Mouse (Mus musculus) intestine, embryonic 15.5 days (tissue): ENCODE data around the gene Fanci. TPM values are rescaled to one million over a fixed set of nuclear protein-coding genes. Genes with fewer than 3 reads are reported as not detected.

Experiments used
- ATAC-seq: fragments of 200-750 bp; cut with Nextera tagmentation; 2 replicates; pipeline ENCODE4 v1.8.0; 2017; ENCODE audit warnings: moderate TSS enrichment, moderate library complexity
- H3K27ac ChIP-seq: fragments of 300-500 bp; sonication (generic); 2 replicates; pipeline ENCODE4 v1.5.1; 2015; ENCODE audit warnings: mild to moderate bottlenecking, inconsistent platforms
- H3K27me3 ChIP-seq: fragments of 300-500 bp; sonication (generic); replicated peaks from 2 replicates; pipeline ENCODE4 v1.6.1; 2015; ENCODE audit warnings: inconsistent platforms
- H3K36me3 ChIP-seq: fragments of 300-500 bp; sonication (generic); 2 replicates; pipeline ENCODE4 v1.6.1; 2015; ENCODE audit warnings: inconsistent platforms
- H3K4me1 ChIP-seq: fragments of 300-500 bp; sonication (generic); replicated peaks from 2 replicates; pipeline ENCODE4 v1.6.1; 2015; ENCODE audit warnings: inconsistent platforms
- H3K4me2 ChIP-seq: fragments of 300-500 bp; sonication (generic); replicated peaks from 2 replicates; pipeline ENCODE4 v1.6.1; 2015; ENCODE audit warnings: mild to moderate bottlenecking, inconsistent platforms
- H3K4me3 ChIP-seq: fragments of 300-500 bp; sonication (generic); replicated peaks from 2 replicates; pipeline ENCODE4 v1.5.1; 2015; ENCODE audit warnings: inconsistent platforms
- H3K9ac ChIP-seq: fragments of 300-500 bp; sonication (generic); 2 replicates; pipeline ENCODE4 v1.6.1; 2015; ENCODE audit warnings: inconsistent platforms
- H3K9me3 ChIP-seq: fragments of 300-500 bp; sonication (generic); 2 replicates; pipeline ENCODE4 v1.6.1; 2016; ENCODE audit warnings: inconsistent platforms
- WGBS: fragments of 180-500 bp; shearing (Covaris S2); methylation state at CpG from one replicate; pipeline ENCODE4 v1.1.7; 2015; 5-methylcytosine and 5-hydroxymethylcytosine counted together
- polyA plus RNA-seq: library from polyadenylated mRNA; unstranded; fragments of >200 nt; fragmentation: Nextera tagmentation; extraction: Ambion mirVana; gene quantifications from 2 replicates; pipeline ENCODE4 v1.2.1, GENCODE M21; 2015

The Fanci gene
- polyA plus RNA-seq, 1 experiment from 2014 or later, result 8.6 TPM

DNA sequence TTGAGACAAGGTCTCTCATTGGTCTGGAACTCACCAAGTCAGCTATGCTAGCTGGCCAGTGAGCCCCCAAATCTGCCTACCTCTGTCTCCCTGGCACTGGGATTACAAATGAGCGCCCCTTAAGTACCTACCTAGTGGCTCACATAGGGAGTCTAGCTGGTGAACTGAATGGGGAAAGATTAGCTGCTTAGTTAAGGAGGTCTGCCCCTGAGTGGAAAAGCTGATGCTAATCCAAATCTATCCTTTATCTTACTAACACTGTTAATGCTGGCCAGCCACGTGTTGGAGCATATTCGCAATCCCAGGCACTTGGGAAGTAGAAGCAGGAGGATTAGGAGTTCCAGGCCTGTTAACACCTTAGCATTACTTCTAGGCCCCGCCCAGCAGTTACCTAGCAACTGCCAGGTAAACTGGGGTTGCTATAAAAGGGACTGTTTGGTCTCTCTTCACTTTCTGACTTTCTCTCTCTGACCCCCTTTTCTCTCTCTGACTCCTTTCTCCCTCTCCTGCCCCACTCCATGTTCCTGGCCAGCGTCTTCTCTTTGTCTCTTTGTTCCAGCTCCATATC is 1.5 kb upstream of the Fanci start:
- ATAC-seq, result no peak
- Histone ChIP-seq H3K9ac (no peak overlapping the region), H3K4me2 (no peak overlapping the region), H3K27me3 (no peaks in the 10 kb centered on the region), H3K27ac (no peak overlapping the region), H3K9me3 (no peaks in the 10 kb centered on the region), H3K4me1 (peaks cover 4% of the 10 kb centered on the region; the same call in 1 of the 2 replicates), H3K36me3 (no peaks in the 10 kb centered on the region), H3K4me3 (no peak overlapping the region)
- WGBS, result 62% methylated on average over 5 of the region's 5 CpGs

- Histone ChIP-seq H3K27me3 (no peaks in the 10 kb centered on the region), H3K4me1 (peaks cover 4% of the 10 kb centered on the region; the same call in 1 of the 2 replicates), H3K4me3 (peak overlapping the region; percentile 73), H3K36me3 (no peaks in the 10 kb centered on the region), H3K4me2 (peak overlapping the region; percentile 96), H3K9ac (peak overlapping the region; percentile 72), H3K27ac (peak overlapping the region; percentile 84), H3K9me3 (no peaks in the 10 kb centered on the region)
- ATAC-seq, result peak; percentile 11
- 3% methylated on average over 3 of the region's 3 CpGs for WGBS
Measured at GRCm38 (mm10) chr7:79391471-79391870, 258 bp upstream of the Fanci start.

GRCm38 (mm10) chr7:79392860-79393513 is 1.3 kb downstream of the Fanci start:
- 50% methylated on average over 9 of the region's 9 CpGs for whole genome bisulfite sequencing

DNA sequence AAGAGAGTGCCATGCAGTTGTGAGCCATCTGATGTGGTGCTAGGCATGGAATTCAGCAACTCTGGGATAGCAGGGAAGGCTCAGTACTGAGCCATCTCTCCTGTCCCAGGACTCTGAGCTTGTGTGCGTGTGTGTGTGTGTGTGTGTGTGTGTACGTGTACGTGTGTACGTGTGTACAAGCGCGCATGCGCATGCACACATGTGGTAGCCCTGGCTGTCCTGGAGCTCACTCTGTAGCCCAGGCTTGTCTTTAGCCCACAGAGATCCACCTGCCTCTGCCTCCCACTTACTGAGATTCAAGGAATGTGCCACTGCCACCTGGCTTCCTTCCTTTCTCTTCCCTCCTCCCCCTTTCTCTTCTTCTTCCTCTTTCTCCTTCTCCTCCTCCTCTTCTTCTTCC is 2.2 kb downstream of the Fanci start:
- no peak overlapping the region for H3K27ac ChIP-seq
- H3K4me3 ChIP-seq, result no peak overlapping the region
- no peaks in the 10 kb centered on the region for H3K27me3 ChIP-seq
- H3K36me3 ChIP-seq, result no peaks in the 10 kb centered on the region
- no peak for ATAC-seq
- H3K9me3 ChIP-seq, result no peaks in the 10 kb centered on the region
- H3K4me1 ChIP-seq, result peaks cover 4% of the 10 kb centered on the region; the same call in 1 of the 2 replicates
- no peak overlapping the region for H3K9ac ChIP-seq
- H3K4me2 ChIP-seq, result no peak overlapping the region
- 96% methylated on average over 7 of the region's 7 CpGs for WGBS

More at GRCm38 (mm10) chr7:79392860-79393513, 1.3 kb downstream of the Fanci start:
- H3K4me2 ChIP-seq, result peak overlapping the region; percentile 96
- no peaks in the 10 kb centered on the region for H3K27me3 ChIP-seq
- peak overlapping the region; percentile 72 for H3K9ac ChIP-seq
- H3K4me3 ChIP-seq, result peak overlapping the region; percentile 73
- H3K36me3 ChIP-seq, result no peaks in the 10 kb centered on the region
- no peak overlapping the region for H3K27ac ChIP-seq
- peak; percentile 58 for ATAC-seq
- H3K9me3 ChIP-seq, result no peaks in the 10 kb centered on the region
- H3K4me1 ChIP-seq, result peaks cover 4% of the 10 kb centered on the region; the same call in 1 of the 2 replicates

GRCm38 (mm10) chr7:79394666-79395065 is 2.9 kb downstream of the Fanci start:
- 73% methylated on average over 7 of the region's 7 CpGs for WGBS
- Histone ChIP-seq H3K36me3 (no peaks in the 10 kb centered on the region), H3K27ac (no peak overlapping the region)

GRCm38 (mm10) chr7:79395186-79395585 is 3.5 kb downstream of the Fanci start:
- ATAC-seq, result no peak

More at GRCm38 (mm10) chr7:79394666-79395065, 2.9 kb downstream of the Fanci start:
- ATAC-seq, result no peak
- Histone ChIP-seq H3K9ac (no peak overlapping the region), H3K9me3 (no peaks in the 10 kb centered on the region), H3K27me3 (no peaks in the 10 kb centered on the region), H3K4me1 (peaks cover 4% of the 10 kb centered on the region; the same call in 1 of the 2 replicates), H3K4me2 (no peak overlapping the region), H3K4me3 (no peak overlapping the region)

DNA sequence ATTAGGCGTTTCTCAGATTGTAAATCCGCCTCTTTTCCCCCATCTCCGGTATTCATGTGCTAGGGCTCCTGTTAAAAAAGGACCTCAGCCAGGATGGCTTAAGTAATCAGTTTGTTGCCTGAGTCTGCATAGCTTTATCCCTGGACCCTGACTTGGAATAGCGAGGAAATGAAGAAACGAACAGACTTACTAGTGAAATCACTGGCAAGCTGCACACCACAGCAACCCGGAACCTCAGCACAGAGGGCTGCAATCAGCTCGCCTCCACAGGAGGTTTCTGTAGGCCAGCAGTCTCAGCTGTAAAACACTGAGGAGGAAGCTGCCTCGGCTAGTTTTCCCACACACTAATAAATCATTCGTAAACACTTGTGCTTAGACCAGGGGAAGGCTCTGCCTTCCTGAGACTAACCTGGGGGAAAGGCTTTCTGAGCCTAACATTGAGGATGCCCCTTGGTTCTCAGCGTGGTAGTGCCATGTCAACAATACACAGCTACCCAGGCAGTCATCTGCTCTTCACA is 5.8 kb downstream of the Fanci start:
- no peak overlapping the region for H3K9ac ChIP-seq
- no peaks in the 10 kb centered on the region for H3K9me3 ChIP-seq
- H3K4me2 ChIP-seq, result no peak overlapping the region
- no peak overlapping the region for H3K27ac ChIP-seq
- no peaks in the 10 kb centered on the region for H3K27me3 ChIP-seq
- H3K4me1 ChIP-seq, result peaks cover 4% of the 10 kb centered on the region; the same call in 1 of the 2 replicates
- WGBS, result 52% methylated on average over 10 of the region's 10 CpGs
- no peaks in the 10 kb centered on the region for H3K36me3 ChIP-seq
- H3K4me3 ChIP-seq, result no peak overlapping the region
- peak; percentile 23; the same call in 1 of the 2 replicates for ATAC-seq

More at GRCm38 (mm10) chr7:79395186-79395585, 3.5 kb downstream of the Fanci start:
- Histone ChIP-seq H3K4me3 (no peak overlapping the region), H3K4me1 (peaks cover 4% of the 10 kb centered on the region; the same call in 1 of the 2 replicates), H3K36me3 (no peaks in the 10 kb centered on the region), H3K27ac (no peak overlapping the region), H3K9me3 (no peaks in the 10 kb centered on the region), H3K9ac (no peak overlapping the region), H3K27me3 (no peaks in the 10 kb centered on the region), H3K4me2 (no peak overlapping the region)
- 78% methylated on average over 7 of the region's 7 CpGs for WGBS

DNA sequence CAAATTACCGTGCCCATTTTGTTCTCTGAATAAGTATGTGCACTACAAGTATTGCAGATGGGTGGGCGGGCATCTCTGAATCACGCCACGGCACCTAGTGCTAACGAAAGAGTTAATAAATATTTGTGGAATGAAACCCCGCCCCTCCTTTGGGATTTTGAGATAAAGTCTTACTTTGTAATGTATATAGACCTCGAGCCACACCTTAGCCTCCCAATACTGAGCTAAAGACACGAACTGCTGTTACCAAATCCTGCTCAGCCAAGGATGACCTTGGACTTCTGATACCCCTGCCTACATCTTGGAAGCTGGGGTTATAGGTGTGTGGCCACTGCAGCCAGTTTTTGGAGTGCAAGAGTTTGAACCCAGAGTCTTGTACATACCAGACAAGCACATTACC is 6.7 kb downstream of the Fanci start:
- H3K36me3 ChIP-seq, result no peaks in the 10 kb centered on the region
- peak; percentile 32; the same call in 1 of the 2 replicates for ATAC-seq
- 63% methylated on average over 8 of the region's 8 CpGs for WGBS
- no peaks in the 10 kb centered on the region for H3K27me3 ChIP-seq
- no peak overlapping the region for H3K9ac ChIP-seq
- no peak overlapping the region for H3K4me3 ChIP-seq
- no peak overlapping the region for H3K4me2 ChIP-seq
- H3K4me1 ChIP-seq, result no peaks in the 10 kb centered on the region; the same call in 1 of the 2 replicates
- H3K9me3 ChIP-seq, result no peaks in the 10 kb centered on the region
- H3K27ac ChIP-seq, result no peak overlapping the region

DNA sequence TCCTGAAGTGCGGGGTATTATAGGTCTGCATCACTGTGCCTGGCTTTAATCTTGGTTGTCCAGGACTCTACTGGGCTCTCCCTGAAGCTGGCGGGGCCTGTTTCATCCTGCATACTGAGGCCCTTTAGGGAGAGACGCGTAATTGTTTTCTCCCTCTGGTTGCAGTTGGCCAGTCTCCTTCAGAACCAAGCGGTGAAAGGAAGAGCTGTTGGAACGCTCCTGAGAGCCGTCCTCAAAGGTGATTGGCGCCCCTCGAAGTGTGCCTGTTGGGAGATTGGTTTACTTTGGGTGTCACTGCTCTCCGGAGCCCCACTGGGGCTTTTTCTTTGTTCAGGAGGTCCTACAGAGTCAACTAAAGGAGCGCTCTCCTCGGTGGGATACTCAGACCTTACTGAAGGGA is 7.2 kb downstream of the Fanci start:
- no peak overlapping the region for H3K4me2 ChIP-seq
- no peaks in the 10 kb centered on the region; the same call in 1 of the 2 replicates for H3K4me1 ChIP-seq
- no peak overlapping the region for H3K9ac ChIP-seq
- H3K36me3 ChIP-seq, result no peaks in the 10 kb centered on the region
- H3K27ac ChIP-seq, result no peak overlapping the region
- H3K4me3 ChIP-seq, result no peak overlapping the region
- 71% methylated on average over 12 of the region's 12 CpGs for WGBS
- no peaks in the 10 kb centered on the region for H3K9me3 ChIP-seq
- ATAC-seq, result no peak
- no peaks in the 10 kb centered on the region for H3K27me3 ChIP-seq

GRCm38 (mm10) chr7:79400296-79400695 is 8.6 kb downstream of the Fanci start:
- ATAC-seq, result no peak
- Histone ChIP-seq H3K27ac (no peak overlapping the region), H3K4me3 (no peak overlapping the region), H3K36me3 (no peaks in the 10 kb centered on the region), H3K9me3 (no peaks in the 10 kb centered on the region), H3K4me2 (no peak overlapping the region), H3K4me1 (no peaks in the 10 kb centered on the region; the same call in 1 of the 2 replicates), H3K27me3 (no peaks in the 10 kb centered on the region), H3K9ac (no peak overlapping the region)
- 83% methylated on average over 3 of the region's 3 CpGs for WGBS

DNA sequence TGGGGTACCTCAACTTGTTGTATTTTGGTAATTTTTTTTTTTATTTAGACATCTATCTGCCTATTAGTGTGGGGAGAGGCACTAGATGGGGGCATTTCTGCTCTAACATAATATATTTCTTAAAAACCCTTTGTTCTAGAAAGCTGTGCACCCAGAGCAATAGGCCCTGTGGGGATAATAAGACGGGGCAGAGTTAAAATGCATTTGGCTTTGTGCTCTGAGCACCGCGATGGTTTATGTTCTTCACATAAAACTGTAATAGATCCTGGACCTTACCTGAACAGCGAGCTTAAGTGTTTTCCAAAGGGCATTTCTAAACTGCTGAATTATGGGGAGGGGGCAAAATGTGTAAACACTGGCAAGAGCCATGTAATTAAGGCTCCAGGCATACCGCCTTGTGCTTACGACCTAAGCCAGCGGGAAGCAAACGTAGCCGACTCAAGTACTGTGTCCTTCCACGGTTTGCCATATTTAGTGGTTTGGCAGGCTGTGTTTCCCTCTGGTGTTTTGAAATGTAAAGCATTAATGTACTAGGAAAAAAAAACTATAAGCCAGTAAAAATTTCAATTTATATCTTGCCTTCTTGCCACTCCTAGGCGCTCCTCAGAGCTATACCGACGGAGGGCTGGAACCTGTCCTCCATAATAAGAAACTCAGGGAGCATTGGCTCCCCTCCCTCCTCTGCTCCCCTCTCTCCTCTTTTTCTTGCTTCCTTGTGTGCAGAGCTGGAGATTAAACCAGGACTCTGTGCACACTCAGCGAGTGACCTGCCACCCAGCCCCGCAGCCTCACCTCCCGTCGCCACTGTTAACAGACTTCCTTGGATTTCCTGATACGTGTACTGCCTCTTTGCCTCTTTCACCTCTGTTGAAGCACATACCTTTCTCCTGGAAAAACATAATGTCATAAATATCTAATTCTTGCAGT is 23.0 kb downstream of the Fanci start:
- no peak overlapping the region for H3K4me2 ChIP-seq
- H3K36me3 ChIP-seq, result no peaks in the 10 kb centered on the region
- 74% methylated on average over 18 of the region's 18 CpGs for WGBS
- no peaks in the 10 kb centered on the region for H3K4me1 ChIP-seq
- no peak overlapping the region for H3K4me3 ChIP-seq
- H3K27ac ChIP-seq, result no peak overlapping the region
- H3K9me3 ChIP-seq, result no peaks in the 10 kb centered on the region
- no peaks in the 10 kb centered on the region for H3K27me3 ChIP-seq
- no peak overlapping the region for H3K9ac ChIP-seq
- ATAC-seq, result no peak

- no peaks in the 10 kb centered on the region for H3K27me3 ChIP-seq
- no peak for ATAC-seq
- H3K4me3 ChIP-seq, result no peak overlapping the region
- no peaks in the 10 kb centered on the region for H3K36me3 ChIP-seq
- no peaks in the 10 kb centered on the region for H3K4me1 ChIP-seq
- H3K9me3 ChIP-seq, result no peaks in the 10 kb centered on the region
- no peak overlapping the region for H3K9ac ChIP-seq
- no peak overlapping the region for H3K27ac ChIP-seq
- 85% methylated on average over 7 of the region's 7 CpGs for WGBS
- H3K4me2 ChIP-seq, result no peak overlapping the region
Measured at GRCm38 (mm10) chr7:79419950-79420349, 28.2 kb downstream of the Fanci start.
